Mouse (Mus musculus) MN1 (cell line): ENCODE measurements at regions not wholly inside any gene's neighbourhood (a gene's known extent, or its start where the extent isn't known, plus 50 kb on each side); places are given as distances from the start of the nearest gene placed in this dataset.

ENCODE experiments used
- DNase-seq: peaks from one replicate; pipeline ENCODE4 v3.0.0-alpha.2; 2016; ENCODE audit warnings: low spot score

DNA sequence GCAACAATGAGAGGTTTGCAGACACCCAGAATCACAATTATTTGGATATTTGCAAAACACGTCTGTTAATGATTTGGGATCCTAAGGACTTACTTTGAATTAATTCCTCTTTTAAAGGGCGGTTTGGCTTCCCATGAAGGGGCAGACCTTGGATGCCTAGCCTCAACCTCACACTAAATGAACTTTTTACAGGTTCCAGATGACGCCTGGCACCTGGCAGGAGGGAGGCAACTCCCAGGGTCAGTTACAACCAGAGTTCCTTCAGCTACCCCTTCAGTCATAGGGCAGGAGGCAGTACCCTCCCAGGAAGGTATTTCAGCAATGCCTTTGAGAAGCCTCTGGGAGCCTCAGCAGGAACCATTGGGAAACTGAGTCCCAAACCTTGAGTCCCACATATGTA lies 57.9 kb upstream of the Stx18 start:
- no peak for DNase-seq

DNA sequence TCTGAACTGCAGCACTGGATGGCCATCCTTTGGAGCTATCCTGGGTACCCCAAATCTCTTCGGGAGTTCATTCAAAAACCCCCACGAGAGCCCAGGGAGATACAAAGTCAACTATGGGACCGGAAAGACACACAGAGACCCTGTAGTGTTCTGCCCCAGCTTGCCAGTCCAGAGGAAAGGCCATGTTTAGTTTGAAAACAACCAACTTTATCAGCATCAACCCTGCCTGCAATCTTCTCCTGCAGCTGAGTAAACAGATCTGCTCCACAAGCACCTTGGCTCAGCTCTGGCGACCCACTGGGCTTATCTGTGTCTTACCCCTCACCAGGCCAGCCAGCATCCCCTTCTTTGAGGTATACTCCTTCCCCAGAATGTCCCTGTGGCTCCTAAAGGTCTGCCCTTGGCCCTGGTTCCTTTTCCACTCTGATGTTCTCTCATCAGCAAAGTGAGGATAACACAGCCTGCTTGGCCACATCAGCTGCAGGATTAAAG lies 61.6 kb upstream of the Stx18 start:
- no peak for DNase-seq

DNA sequence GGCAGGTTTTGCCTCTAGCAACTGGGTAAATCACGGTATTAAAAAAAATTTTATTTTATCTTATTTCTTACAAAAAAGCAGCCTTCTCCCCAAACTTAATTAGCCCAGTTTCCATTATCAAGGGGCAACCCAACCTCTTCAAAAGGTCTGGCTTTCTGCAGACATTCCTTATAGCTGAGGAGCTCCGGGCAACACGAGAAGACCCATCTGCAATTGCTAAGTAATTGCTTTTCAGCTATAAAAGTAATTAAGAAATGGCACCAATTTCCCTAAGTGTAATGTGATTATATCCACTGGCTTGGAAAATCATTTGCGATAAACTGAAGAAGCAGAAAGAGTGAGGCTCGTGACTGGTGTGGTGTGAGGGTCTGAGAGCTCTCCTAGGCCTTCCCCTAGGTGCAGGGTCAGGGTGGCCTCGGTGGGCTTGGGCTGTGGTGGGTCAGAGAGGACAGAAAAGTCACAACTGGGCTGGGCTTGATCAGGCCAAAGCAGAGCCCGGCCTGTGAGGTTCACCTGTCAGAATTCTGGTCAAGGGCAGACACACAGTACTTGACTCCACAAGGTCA lies 65.5 kb upstream of the Stx18 start:
- no peak for DNase-seq

DNA sequence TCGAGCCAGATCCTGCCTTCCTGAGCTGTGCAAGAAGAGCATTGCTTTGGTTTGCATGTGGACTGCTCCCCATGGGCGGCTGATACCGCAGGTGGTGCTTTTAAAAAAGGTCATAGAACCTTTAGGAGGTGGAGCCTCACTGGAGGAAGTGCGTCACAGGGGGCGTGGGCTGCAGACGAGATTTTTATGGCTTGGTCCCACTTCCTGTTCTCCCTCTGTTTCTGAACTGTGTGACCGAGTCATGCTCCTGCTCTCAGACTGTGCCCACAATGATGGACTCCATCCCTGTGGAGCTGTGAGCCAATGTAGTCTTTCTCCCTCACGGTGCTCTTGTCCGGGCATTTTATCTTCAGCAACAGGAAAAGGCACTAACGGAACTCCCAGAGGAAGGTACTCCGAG lies 66.8 kb upstream of the Stx18 start:
- DNase-seq: no peak

DNA sequence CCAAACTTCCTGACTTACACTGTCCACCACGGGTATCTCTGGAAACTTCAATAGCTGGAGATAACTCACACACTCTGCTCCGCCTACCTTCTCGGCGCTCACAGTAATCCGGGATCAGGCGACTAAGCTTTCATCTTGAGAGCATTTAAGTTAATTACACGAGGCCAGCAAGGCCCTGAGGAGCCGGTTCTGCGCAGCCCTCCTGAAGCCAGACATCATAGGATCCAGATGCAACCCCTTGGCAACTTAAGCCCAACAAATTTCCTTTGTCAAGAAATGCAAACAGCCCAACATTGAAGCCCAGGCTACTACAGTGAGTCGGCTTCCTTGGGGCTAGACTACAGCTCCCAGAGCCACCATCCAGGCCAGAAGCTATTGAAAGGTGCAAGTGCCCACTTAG lies 69.9 kb upstream of the Stx18 start:
- DNase-seq: no peak

DNA sequence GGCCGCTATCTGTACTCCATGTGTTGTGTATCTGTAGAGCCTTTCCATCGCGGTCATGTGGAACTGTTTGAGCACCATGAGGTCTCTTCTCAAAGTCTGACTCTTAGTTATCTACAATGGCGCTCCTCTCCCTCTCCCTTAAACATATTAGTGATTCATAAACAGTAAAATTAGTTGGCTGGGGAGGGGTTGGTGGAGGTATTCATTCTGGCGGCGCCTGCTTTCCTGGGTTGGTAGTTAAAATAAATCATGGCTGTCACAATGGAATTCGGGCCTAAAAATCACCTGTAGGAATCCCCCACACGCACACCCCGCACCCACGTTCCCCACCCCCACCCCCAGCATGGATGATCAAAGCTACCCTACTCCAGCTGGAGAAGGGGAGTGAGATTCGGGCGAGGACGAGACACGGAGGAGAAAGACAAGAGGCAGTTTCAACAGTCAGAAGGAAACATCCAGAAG lies 70.6 kb upstream of the Stx18 start:
- DNase-seq: no peak

DNA sequence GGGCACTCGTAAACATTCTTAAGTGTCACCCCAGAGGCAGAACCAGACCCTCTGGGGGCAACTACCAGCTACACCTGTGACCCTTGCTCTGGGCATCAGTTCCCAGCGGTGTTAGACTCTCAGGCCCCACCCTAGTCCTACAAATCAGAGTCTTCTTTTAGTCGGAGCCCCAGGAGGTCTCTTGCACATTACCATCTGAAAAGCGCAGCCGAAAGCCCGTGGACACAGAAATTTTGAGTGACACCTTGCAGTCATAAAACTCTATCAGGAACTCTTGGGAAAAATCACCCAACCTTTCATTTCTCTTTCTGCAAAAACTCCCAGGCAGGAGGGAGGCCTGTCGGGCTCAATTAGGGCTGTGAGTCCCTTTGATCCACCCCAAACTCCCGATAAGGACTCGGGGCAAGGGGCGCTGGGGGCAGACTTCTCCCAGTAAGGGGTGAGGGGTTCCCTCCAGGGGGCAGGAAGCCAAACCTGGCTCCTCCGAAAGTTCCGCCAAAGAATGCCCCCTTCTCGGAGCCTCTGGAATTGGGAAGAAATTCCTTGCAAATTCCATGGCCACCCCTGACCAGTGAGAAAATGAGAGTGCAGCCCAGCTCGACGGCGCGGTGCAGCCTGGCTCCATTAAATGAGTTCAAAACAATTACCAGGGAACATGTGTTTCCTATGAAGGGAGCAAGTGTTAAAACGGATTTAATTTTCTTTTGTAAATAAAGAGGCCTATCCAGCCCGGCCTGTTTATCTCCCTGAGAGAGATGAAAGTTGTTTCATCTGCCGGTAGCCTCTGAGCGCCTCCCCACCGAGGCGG lies 71.2 kb upstream of the Stx18 start:
- DNase-seq: no peak

DNA sequence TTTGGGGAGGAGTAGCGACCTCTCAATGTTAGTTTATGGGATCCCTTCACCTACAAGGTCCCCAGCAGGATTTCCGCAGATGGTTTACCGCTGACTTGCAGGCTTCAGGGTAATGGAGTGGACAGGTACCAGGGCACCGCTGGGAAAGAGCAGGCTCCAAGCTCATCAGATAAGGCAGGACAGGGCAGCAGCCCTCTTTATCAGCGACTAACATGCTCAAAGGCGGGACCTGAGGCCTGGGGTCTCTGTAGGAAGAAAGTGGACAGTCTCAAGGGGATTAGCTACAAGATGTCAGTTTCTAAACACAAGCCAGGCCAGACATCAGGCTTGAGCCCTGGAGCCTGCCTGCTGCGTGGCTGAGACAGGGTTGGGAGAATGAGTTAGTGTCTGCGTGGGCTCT lies 74.9 kb upstream of the Stx18 start:
- no peak for DNase-seq

DNA sequence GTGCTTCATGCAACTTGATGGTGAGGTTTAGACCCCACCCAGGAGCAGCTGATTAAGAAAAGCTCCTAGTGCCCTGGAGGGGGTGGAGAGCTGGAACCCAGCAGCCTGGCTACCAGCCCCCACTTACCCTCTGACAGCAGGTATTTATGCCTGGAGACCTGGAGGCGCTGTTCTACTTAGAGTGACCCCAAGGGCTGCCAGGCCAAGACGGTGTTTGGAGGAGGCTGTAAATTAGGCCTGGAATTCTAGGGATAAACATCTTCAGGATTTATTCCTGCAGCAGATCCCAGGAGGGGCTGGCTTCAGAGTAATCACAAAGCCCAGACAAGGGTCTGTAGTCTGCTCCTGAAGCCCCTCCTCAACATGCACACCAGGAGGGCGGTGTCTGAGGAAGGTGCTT lies 76.0 kb upstream of the Stx18 start:
- DNase-seq: no peak

DNA sequence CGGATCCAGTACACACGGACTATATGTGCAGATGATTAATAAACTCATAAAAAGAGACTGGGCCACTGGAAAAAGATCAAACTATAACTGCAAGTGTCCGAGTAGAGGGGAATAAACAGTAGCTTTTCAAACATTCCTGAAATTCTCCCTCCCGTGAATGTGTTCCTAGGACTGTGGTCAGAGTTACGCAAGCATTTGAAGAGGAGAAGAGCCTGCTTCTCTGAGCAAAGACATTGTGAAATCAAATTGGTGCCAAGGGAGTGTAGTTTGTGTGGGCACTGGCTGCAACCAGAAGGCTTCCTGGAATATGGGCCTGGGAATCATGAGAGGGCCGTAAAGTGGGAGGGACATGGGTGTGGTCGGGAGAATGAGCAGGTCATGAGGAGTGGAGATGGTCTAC lies 78.3 kb upstream of the Stx18 start:
- DNase-seq: no peak

DNA sequence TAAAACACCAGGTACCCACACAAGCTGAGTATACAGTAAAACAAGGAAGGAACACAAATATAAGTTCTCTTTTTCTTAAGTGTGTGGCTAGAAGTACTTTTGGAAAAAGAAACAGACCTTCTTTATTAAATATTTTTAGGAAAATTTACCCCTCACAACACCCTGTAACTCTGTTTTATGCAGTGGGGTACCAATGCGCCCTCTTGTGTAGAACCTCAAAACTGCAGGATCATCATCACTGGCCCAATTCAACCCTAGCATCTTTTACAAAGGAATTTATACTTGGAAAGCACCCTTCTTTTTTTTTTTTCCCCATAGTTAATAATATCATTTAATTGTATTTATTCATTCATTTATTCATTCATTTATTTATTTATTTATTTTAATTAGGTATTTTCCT lies 86.4 kb upstream of the Stx18 start:
- no peak for DNase-seq

DNA sequence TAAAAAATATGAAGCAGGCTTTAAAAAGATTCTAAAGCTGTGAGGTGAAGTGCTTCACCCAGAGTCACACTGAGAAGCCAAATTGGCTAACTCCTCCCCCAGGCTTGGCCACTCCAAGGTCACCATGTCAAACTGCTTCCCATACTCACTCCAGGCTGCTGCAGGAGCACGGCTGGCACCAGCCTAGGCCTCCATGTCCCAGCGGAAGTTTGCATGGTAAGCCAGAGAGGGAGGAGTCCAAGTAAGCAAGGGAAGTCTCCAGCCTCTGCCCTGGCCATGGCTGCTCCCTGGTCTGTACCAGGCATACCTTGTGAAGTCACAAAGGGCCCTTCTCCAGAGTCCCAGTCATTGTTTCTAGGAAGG lies 105.8 kb upstream of the Stx18 start:
- DNase-seq: no peak

DNA sequence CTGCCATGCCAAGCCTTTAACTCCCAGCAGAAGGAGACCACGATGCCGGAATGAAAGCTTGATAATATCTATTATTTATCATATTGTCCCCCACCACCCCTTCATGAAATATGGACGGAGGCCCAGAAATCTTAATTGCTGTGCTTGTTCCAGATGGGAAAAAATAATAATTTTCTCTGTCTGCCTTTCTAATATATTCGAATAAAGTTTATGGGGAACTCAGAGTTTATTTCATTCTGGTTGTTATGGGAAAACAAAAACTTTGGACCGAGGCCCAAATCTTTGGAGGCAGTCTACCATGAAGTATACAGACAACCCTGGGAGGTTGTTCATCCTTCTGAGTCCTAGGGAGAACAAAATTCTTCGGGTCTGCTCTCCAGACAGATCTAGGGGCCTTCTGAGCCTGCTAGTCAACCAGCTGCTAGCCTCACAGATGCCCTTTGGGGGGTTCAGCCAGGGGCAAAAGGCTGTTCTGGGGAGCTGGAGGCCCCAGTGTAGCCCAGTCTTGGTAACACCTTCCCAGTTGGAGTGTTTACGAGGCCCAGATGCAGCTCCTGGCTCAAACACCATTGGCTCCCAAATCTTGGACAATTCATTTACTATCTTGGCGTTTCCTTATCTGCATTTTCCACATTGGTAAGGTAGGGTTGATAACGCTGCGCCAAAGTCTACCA lies 106.3 kb upstream of the Stx18 start:
- no peak for DNase-seq

DNA sequence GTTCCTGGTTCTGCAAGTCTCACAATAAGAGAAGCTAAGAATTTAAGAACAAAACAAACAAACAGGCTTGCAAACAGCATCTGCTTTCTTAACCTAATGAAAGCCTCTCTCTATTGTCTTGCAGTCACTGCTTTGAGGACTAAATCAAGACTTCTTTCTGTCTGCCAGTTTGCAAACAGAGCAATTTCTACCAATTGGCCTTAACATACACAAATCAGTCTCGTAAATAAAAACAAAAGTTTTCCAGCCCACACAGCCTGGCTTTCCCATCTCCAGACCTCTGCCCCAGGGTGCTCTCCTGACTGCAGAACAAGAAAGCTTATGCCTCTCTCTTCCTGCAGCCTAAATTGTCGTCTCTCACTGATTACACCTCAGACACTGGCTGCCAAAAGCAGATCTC lies 96.1 kb upstream of the Msx1 start:
- DNase-seq: no peak

DNA sequence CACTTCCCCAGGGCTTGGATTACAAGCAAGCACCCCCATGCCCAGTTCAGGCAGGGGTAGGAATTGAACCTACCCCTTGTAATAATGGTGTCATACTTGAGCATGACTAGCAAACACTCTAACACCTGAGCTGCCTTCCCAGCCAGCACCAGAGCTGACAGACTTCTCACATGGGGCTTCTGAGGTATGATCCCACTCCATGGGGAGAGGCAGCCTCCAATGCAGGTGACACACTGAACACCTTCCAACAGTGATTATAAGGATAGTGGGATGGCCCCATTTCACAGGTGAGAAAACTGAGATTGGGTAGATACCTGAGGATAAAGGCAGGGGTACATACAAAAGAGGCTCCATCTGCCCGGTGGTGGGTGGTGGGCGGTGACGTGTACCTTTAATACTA lies 94.7 kb upstream of the Msx1 start:
- DNase-seq: no peak

DNA sequence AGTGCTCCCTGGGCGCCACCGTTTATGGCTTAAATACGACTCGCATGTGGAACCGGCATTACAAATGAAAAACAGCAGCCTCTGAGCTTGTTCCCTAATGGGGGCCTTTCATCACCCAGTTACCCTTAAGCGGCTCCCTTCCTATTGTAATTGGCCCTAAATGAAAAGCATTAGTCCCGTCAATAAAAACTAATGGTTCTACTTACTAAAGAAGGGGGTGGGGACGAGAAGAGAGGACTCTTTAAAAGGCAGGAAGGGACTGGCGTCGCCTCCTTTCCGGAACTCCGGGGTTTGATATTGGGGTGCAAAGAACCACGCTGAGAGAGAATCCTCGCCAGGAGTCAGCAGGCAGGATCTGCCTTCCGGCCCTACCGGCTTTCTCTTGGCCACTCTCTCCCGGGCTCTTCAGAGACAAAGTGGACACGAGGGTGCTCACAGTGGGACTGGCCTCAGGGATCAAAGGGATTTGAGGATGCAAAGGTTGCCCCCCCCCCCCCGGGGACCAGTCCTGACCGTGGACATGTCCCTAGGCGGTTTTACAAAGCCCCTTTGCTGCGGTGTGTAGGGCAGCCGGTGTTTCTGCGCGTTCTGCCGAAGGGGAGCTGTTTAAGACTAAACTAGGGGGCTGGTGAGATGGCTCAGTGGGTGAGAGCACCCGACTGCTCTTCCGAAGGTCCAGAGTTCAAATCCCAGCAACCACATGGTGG lies 93.8 kb upstream of the Msx1 start:
- no peak for DNase-seq

DNA sequence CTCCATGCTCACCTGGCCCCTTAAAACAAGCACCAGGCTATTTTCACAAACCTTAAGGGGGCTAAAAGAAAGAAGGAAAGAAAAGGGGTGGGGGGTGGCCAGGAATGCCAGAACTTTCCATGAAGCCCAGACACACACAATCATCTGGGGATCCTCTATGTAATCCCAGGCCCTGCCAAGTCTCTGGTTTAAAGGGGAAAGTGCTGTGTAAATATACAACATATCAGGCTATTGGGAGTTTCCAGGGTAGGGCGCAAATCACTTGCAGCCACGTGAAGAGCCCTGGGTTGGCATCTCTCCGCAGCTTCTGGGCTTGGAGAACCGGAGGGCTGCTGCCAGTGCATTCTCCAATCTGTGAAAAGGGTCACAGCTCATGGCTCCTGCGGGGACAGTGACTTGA lies 92.8 kb upstream of the Msx1 start:
- no peak for DNase-seq

DNA sequence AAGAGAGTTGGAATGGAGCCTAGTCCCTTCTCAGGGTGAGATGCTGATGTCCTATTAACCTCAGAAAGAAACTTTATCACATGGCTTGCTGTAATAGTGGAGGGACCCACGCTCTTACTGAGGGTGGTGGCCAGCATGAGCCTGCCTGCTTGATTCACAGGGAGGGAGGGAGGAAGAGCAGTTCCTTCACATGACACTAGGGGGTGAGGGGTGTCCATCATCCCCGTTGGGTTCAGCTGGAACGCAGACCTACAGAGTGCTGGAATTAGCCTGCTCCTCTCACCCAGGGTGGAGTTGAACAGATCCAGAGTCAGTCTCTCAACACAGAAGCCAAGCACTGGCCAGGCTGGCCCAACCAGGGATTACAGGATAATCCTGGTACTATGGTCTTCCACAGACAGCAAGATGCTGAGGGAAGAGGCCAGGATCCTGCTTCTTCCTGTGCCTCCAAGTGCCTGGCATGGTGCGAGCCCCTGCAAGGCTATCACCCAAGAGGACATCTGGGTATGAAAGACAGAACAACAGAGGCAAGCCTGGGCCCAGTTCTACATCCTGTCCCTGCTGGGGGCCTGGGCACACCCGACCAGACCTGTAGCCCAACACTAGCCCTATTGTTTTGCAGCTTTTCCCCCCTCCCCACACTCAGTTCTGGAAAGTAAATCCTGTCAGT lies 80.4 kb upstream of the Msx1 start:
- DNase-seq: no peak

DNA sequence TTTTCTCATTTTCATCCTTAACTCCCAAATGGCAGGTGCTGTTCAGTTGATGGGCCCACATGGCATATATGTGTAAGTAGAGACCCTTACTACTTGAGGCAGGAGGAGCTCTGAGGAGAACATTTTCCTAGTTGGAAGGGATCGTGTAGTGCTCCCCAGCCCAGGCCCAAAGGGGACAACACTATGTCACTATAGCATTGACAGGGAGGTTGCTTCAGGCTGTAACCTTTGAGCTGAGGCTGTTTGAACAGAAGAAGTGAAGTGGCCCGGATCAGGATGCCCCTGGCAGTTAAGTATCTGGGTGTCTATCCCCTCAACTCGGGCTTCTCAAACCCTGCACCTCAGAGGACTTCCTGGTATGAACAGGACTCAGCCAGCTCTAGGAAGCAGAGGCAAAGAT lies 79.5 kb upstream of the Msx1 start:
- no peak for DNase-seq

DNA sequence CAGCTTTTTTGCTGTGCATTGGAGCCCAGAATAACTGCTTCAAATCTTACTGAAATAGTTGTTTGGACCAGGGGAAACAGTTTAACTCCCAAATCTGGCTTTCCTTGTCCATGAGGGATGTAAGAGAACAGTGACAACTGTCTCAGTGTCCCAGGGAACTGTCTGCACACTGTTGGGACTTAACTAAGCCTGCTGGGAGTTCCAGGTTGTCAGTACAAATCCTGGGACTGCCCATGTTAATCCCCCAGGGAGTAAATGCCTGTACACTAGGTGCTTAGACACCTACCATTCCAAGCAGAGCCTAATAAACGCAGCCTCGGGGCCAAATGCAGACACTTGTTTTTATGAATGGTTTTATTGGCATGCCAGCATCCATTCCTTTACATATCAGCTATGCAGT lies 78.4 kb upstream of the Msx1 start:
- DNase-seq: no peak

DNA sequence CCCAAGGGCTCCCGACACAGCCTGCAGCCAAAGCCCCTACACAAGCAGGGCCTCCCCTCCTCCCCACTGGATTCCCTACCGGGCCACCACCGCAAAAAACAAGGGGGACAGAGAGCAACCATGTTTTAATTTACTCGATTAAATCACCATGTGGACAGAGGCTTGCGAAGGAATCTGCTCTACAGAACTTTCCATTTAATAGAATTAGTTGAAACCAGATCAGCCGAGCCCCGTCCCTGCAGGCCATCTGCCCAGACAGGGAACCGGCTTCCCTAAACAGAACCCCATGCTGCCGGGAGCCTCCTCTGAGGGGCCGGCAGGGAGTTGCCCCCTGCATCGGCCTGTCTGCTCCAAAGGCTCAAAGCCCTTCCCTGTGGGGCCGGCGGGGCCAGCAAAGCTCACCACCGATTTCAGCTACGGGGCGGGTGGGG lies 77.5 kb upstream of the Msx1 start:
- peak; percentile 14 for DNase-seq

DNA sequence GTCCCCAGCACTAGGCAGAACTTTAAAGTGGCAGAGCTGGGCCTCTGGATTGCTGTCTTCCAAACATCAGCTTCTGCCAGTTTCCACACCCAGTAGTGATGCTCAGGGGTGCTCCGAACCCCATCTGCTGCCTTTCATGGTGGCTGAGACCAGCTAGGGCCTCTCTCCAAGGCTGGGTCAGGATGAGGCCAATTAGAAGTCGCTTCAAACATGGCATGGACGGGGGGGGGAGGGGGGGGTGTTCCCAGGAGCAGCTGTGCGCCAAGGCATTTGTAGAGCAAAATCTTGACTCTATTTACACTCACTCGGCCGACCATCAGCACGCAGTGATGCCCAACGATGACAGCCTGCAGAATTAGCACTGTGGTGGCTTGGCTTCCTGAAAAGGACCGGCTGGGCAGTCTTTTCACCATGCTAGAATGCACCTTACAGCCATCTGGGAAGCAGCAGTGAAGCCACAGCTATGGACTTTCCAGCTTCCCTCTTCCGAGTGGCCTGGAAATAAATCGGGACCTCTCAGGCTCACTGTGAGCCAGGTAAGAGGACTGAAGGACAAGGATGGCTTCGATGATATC lies 73.7 kb upstream of the Msx1 start:
- no peak for DNase-seq
